Mouse (Mus musculus) megakaryocyte, embryonic 14.5 days (primary cell): Measurements from ENCODE around the gene Pkd1l1. TPM values are rescaled to one million over a fixed set of nuclear protein-coding genes. Genes with fewer than 3 reads are reported as not detected.

Experiments
- H3K27me3 ChIP-seq: replicated peaks from 2 replicates; pipeline ENCODE3; 2012; ENCODE audit warnings: inconsistent platforms
- H3K36me3 ChIP-seq: replicated peaks from 2 replicates; pipeline ENCODE3; 2012; ENCODE audit warnings: low read length, inconsistent platforms, mixed read lengths
- H3K4me1 ChIP-seq: 2 replicates; pipeline ENCODE4 v1.6.1; 2012; ENCODE audit warnings: inconsistent platforms
- H3K4me3 ChIP-seq: replicated peaks from 2 replicates; pipeline ENCODE3; 2012; ENCODE audit warnings: moderate library complexity, mild to moderate bottlenecking, inconsistent platforms
- H3K9me3 ChIP-seq: 2 replicates; pipeline ENCODE4 v1.6.1; 2012; ENCODE audit warnings: inconsistent platforms
- FLI1 ChIP-seq: IDR thresholded peaks from 2 replicates; pipeline ENCODE4 v1.6.1; 2012; ENCODE audit warnings: low read length, inconsistent platforms, mixed read lengths
- GATA1 ChIP-seq: IDR thresholded peaks from 3 replicates; pipeline ENCODE4 v1.6.1; 2012; ENCODE audit warnings: mixed read lengths, low read length, inconsistent platforms, borderline replicate concordance
- polyA plus RNA-seq: library from polyadenylated mRNA; stranded (reverse); fragments of >175 nt; gene quantifications from 2 replicates; pipeline ENCODE4 v1.2.3, GENCODE M21; 2012; ENCODE audit warnings: low replicate concordance; ENCODE audit not compliant: insufficient read depth

Pkd1l1 gene
- polyA plus RNA-seq, result not detected in 2 replicates

DNA sequence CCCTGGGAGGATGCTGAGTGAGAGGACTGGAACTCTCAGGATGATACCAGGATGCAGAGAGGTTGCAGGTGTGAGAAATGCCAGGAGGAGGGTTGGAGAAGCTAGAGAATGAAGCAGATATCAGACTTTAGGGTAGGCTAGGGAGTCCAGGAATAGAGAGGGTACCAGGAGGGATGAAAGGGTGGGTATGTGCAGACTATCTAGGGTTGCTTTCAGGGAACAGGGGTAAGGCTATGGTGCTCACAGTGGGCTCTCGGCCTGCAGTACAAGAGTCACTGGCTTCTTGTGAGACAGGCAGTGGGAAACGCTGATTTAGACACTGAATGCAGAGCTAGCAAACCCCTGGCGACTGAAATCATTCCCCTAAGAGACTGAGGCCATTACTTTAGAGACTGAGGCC is at the start of gene Pkd1l1:
Gene Pkd1l1 (minus strand): TSS at position 101 of the 400 bp plus-strand sequence.
- Histone ChIP-seq H3K27me3 (peaks cover 28% of the 10 kb centered on the region), H3K4me3 (no peak within 1 kb of the TSS), H3K4me1 (no peaks in the 10 kb centered on the region), H3K36me3 (no peaks in the 10 kb centered on the region), H3K9me3 (no peaks in the 10 kb centered on the region)
- TF ChIP-seq FLI1 (no peak), GATA1 (no peak)

DNA sequence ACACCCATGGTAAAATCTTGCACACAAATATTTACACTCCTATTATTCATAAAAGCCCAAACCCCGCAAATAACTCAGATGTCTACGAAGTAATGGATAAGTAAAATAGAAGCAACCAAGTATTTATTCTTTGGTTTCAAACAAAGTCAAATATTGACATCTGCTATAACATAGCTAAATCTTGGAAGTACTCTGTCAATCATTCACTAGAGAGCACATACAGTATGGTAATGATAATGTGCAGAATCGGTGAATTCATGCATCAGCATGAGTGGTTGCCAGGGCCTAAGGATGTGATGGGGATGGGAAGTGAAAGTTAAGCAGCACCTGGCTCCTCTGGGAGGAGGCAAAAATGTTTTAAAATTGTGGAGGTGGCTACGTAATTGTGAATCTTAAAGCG is 47.1 kb upstream of the Pkd1l1 start:
- Histone ChIP-seq H3K9me3 (no peaks in the 10 kb centered on the region), H3K36me3 (no peaks in the 10 kb centered on the region), H3K27me3 (no peaks in the 10 kb centered on the region), H3K4me1 (no peaks in the 10 kb centered on the region), H3K4me3 (no peak overlapping the region)
- TF ChIP-seq GATA1 (no peak), FLI1 (no peak)

DNA sequence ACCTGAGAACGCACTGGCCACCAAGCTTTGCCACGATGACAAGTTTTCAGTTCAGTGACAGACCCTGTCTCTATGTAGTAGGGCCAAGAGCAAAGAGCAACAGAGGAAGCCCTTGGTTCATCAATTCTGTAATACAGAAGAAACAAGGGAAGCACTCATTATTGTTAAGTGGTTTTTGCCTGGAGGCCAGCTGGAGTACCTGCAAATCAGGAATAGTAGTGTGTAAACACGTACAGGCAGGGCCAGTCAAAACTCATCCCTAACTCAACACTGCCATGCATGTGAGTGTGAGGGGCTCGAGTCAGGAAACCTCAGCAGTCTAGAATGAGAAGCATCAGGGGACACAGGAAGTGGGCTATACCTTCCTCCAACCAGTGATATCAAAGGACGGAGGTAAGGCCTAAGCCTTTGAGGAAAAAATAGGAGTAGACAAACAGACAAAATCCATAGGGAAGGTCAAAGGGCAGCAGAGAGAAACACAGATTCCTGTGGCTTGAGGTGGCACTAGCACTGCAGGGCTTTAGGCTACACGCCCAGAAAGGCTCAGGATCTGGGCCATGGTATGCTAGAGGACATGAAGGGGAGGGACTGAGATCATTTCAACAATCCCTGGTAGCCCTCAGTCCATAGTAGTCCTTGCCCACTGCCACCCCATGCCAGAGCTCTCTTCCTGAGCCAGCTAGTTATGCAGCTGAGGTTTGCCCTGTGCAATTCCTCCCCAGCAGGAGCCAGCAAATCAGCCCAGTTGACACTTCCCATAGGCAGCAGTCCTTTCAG is 45.6 kb upstream of the Pkd1l1 start:
- H3K4me1 ChIP-seq, result no peaks in the 10 kb centered on the region
- peaks cover 1% of the 10 kb centered on the region for H3K27me3 ChIP-seq
- H3K36me3 ChIP-seq, result no peaks in the 10 kb centered on the region

DNA sequence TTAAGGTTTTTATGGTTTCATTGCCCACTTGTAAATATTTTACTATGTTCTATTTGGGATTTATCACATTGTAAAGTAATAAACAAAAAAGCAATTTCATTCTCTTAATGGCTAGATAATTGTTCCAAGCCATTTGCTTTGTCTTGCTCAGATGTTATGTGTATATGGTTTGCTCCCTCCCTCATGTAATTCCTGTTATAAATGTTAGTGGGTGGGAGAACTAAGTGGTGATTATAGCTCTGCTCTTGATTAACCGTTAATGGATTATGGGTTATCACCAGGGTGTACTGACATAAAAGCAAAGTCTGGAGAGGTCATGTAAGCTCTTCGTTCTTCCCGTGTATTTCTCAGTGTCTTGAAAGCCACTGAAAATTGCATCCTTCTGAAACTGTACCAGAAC is 41.7 kb upstream of the Pkd1l1 start:
- peaks cover 1% of the 10 kb centered on the region for H3K27me3 ChIP-seq
- H3K4me1 ChIP-seq, result peaks cover 8% of the 10 kb centered on the region
- H3K4me3 ChIP-seq, result no peak overlapping the region
- H3K9me3 ChIP-seq, result no peaks in the 10 kb centered on the region
- H3K36me3 ChIP-seq, result no peaks in the 10 kb centered on the region
- TF ChIP-seq GATA1, result no peak
- no peak for TF ChIP-seq FLI1

More for the DNA sequence above, 45.6 kb upstream of the Pkd1l1 start:
- TF ChIP-seq GATA1 (no peak), FLI1 (no peak)
- H3K4me3 ChIP-seq, result no peak overlapping the region
- H3K9me3 ChIP-seq, result no peaks in the 10 kb centered on the region

DNA sequence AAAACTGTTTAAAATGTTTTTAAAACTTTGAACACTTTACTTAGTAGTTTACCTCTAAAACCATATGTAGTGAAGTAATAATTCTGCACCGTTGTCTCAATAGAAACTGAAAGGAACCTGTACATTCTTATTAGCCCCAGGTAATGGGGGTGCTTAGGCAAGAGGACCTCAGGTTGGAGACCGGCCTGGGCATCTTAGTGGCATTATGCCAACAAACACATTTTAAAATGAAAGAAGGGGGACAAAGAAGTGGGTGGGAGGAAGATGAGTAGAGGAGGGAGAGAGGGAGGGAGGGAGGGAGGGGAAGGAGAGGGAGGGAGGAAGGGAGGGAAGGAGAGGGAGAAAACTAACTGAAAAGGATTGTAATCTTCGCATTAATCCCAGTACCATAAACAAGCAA is 38.3 kb upstream of the Pkd1l1 start:
- Histone ChIP-seq H3K4me1 (peaks cover 13% of the 10 kb centered on the region), H3K9me3 (no peaks in the 10 kb centered on the region), H3K4me3 (peak overlapping the region; percentile 92), H3K36me3 (peaks cover 23% of the 10 kb centered on the region), H3K27me3 (peaks cover 1% of the 10 kb centered on the region)
- TF ChIP-seq GATA1, result no peak
- no peak for TF ChIP-seq FLI1

DNA sequence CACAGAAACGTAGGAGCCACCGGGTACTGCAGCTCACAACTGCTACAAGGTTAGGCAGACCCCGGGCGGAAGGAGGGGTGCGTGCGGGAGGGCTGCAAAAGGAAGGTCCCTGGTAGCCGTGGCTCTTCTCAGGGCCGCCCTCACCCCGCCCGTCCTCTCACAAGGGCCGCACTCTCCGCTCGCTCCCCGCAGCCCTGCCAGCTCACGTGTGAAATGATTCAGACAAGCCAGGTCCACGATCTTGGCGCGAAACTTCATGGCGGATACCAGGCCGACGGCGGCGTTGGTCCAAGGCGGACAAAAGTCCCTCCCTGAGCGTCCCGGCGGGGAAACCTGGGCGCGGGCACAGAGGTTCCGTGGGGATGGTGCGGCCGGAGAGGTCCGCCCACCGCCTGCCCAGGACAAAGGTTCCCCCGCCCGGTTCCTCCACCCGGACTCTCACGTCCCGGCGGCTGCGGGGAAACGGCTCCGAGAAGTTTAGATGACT is 37.8 kb upstream of the Pkd1l1 start, which contains the start of gene Hus1:
Gene Hus1 (minus strand): TSS at position 339 of the 487 bp plus-strand sequence.
- H3K27me3 ChIP-seq, result peaks cover 1% of the 10 kb centered on the region
- TF ChIP-seq FLI1 (no peak), GATA1 (no peak)

DNA sequence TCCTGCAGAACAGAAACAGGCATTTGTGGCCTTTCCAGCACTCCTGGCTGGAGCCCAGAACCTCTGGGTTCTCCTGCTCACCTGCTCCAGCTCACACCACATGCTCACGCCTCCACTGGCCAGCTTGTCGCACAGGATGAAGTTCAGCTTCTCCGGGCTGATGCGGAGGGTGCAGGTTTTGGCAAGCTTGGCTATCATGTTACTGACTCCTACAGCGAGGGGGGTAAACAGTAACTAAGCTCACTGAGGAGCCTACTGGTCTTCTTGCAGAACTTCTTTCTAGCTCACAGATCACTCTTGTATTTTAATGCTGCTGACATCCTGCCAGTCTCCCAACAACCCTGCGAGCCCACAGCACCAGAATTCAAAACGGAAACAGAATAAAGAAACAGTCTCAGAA is 37.4 kb upstream of the Pkd1l1 start:
- Histone ChIP-seq H3K36me3 (peaks cover 32% of the 10 kb centered on the region), H3K4me1 (peaks cover 13% of the 10 kb centered on the region), H3K4me3 (peak overlapping the region; percentile 92), H3K9me3 (no peaks in the 10 kb centered on the region), H3K27me3 (peaks cover 1% of the 10 kb centered on the region)
- TF ChIP-seq GATA1, result no peak
- TF ChIP-seq FLI1, result no peak

More for the DNA sequence above, 37.8 kb upstream of the Pkd1l1 start, which contains the start of gene Hus1:
- Histone ChIP-seq H3K4me3 (peak within 1 kb of the TSS; percentile 92), H3K9me3 (no peaks in the 10 kb centered on the region), H3K4me1 (peaks cover 13% of the 10 kb centered on the region), H3K36me3 (peaks cover 27% of the 10 kb centered on the region)

DNA sequence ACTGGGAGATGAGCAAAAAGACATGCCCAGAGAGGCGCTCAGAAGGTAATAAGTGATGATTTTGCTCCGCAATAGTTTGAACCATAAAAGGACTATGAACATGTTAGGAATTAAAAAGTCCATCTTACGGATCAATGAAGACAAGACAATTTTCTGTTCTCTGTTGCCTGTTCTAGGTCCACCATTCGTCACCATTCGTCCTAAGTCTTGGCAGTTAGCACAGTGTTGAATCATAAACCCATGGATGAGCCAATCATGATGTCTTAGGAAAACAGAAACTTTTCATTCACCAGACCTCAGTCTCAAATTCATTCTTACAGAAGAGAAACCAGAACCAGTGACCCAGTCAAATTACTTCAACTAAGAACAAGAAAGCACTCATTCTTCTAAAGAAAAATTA is 35.7 kb upstream of the Pkd1l1 start:
- H3K4me3 ChIP-seq, result no peak overlapping the region
- no peaks in the 10 kb centered on the region for H3K9me3 ChIP-seq
- peaks cover 48% of the 10 kb centered on the region for H3K36me3 ChIP-seq
- no peaks in the 10 kb centered on the region for H3K27me3 ChIP-seq
- H3K4me1 ChIP-seq, result peaks cover 13% of the 10 kb centered on the region
- TF ChIP-seq FLI1 (no peak), GATA1 (no peak)

DNA sequence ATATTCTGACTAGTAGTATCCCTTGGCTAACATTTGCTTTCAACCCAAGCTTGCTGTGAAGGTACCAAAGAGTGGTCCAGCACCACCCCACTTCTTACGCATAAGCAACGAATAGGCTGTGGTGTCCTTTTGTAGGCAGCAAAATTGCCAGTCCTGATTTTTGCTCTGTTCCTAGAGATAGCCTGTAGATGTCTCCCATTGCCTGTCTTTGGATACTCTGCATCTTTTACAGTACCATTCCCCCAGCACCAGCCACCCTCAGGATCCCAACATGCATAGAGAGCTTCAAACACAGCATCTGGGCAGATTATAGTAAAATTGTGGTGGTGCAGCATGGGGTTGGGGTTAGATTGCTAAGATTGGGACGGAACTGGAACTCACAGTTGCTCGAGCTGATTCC is 15.0 kb upstream of the Pkd1l1 start:
- Histone ChIP-seq H3K36me3 (peaks cover 25% of the 10 kb centered on the region), H3K4me3 (no peak overlapping the region), H3K27me3 (peaks cover 27% of the 10 kb centered on the region), H3K4me1 (peaks cover 11% of the 10 kb centered on the region), H3K9me3 (0 out of 2 replicates have a peak, but pooled peaks cover 3% of the 10 kb centered on the region)
- no peak for TF ChIP-seq FLI1
- no peak for TF ChIP-seq GATA1

DNA sequence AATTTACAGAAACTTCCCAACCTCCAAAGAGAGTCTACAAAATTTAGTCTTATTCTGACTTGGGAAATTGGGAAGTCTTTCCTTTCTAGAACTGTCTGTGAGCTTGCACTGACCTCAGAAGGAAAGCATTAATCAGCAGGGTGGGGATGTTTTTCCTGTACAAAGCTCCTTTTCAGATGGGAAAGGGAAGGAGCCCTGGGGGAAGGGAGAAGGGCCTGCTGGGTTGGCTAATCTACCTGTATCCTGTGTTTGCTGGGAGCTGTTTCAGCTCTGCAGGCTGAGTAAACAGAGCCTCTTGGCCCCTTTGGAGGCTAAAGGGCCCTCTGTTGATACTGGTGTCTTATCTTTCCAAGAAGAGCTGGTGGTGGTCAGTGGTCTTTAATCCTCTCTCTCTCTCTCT is 13.0 kb upstream of the Pkd1l1 start:
- H3K36me3 ChIP-seq, result peaks cover 7% of the 10 kb centered on the region
- TF ChIP-seq FLI1, result no peak
- TF ChIP-seq GATA1, result no peak
- H3K4me1 ChIP-seq, result peaks cover 11% of the 10 kb centered on the region
- H3K4me3 ChIP-seq, result no peak overlapping the region
- peaks cover 29% of the 10 kb centered on the region for H3K27me3 ChIP-seq
- no peaks in the 10 kb centered on the region for H3K9me3 ChIP-seq
